15 mouse cellular contexts compared by ENCODE assay signal in the genomic region with DNA sequence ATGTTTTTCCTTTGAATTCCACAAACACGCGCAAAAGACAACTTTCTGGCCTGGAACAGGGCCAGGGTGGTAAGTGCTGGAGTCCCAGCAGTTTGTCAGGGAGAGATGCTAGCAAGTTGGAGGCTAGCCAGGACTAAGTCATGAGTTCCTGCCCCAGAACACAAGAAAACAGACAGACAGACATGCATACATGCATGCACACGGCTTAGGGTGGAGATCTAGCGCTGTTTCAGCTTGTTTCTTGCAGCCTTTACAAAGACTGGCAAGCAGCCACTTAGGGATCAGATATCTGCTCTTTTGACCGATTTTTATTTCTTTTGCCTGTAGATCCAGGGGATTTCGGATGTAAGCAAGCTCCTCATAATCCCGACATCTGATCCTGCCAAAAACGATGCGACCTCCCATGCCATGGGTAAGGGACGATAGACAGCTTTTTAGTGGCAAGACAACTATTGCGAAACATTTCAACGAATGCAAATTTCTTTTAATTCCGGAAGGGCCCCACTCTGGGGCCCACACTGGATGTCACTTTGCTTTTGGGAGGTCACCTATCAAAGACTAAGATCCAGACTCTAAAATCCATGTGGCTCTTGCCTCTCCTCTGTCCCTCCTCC. TPM values are rescaled to one million over a fixed set of nuclear protein-coding genes. Genes with fewer than 3 reads are reported as not detected.
DNase-seq lines count a peak whose midpoint lies in the region; ATAC-seq and TF ChIP-seq lines count a peak whose summit lies in the region.
"Had no signal": no experiment of that assay in that cellular context is flagged by ENCODE, and none has a peak within 500 bp of the region (broad histone marks: within the 10 kb centered on the region; RNA-seq: fewer than 3 reads in every experiment).

No protein-coding gene starts in this region.

- H3K27ac ChIP-seq in kidney, adult 2 months (ENCODE audit: insufficient read depth, low read depth, low read length), result no peak overlapping the region
- H3K27ac ChIP-seq in midbrain, embryonic 14.5 days (replicated peaks; ENCODE audit: low read depth, low read length), result no peak overlapping the region
- no peak overlapping the region for H3K27ac ChIP-seq in midbrain, embryonic 10.5 days (replicated peaks)
- no peak overlapping the region for H3K27ac ChIP-seq in forebrain, embryonic 13.5 days

- H3K9ac ChIP-seq in midbrain, embryonic 14.5 days (replicated peaks; ENCODE audit: low read length), result no peak overlapping the region
- no peak overlapping the region for H3K9ac ChIP-seq in forebrain, embryonic 13.5 days

- DNase-seq in gastrocnemius, postnatal 10 days, result peak; percentile 12
- DNase-seq in gastrocnemius, postnatal 25 days, result no peak
- DNase-seq in kidney, postnatal 14 days, result peak; percentile 17
- no peak for DNase-seq in kidney, adult 2 months
- DNase-seq in midbrain, embryonic 14.5 days, result peak; percentile 3
- DNase-seq in midbrain, embryonic 10.5 days (ENCODE audit: low spot score), result no peak
- DNase-seq: adrenal gland, adult 2 months; B cell, adult 2 months; cerebellum, adult 9-10 months; heart, postnatal 4 days; left cerebral cortex, postnatal 4 days; right cerebral cortex, adult 18-20 months had no signal

- no peak for TF ChIP-seq POLR2A in kidney, adult 2 months (IDR thresholded peaks at IDR 0.05; ENCODE audit: low read depth, low read length)

- no peak overlapping the region for H3K4me3 ChIP-seq in kidney, adult 2 months (ENCODE audit: insufficient read depth, low read depth, low read length)
- H3K4me3 ChIP-seq in midbrain, embryonic 14.5 days (replicated peaks; ENCODE audit: low read depth, low read length), result no peak overlapping the region
- H3K4me3 ChIP-seq in midbrain, embryonic 10.5 days, result no peak overlapping the region
- no peak overlapping the region for H3K4me3 ChIP-seq in forebrain, embryonic 13.5 days

- H3K36me3 ChIP-seq in kidney, adult 2 months (ENCODE audit: control insufficient read depth, insufficient read depth, low read length), result no peaks in the 10 kb centered on the region; the same call in 1 of the 2 replicates
- 0 out of 2 replicates have a peak, but pooled peaks cover 5% of the 10 kb centered on the region for H3K36me3 ChIP-seq in midbrain, embryonic 14.5 days (ENCODE audit: control insufficient read depth, insufficient read depth, low read length)
- peaks cover 31% of the 10 kb centered on the region for H3K36me3 ChIP-seq in midbrain, embryonic 10.5 days
- peaks cover 11% of the 10 kb centered on the region for H3K36me3 ChIP-seq in forebrain, embryonic 13.5 days (ENCODE audit: poor library complexity, severe bottlenecking)

- ATAC-seq in midbrain, embryonic 14.5 days (ENCODE audit: low FRiP score, low TSS enrichment), result no peak
- 0 out of 2 replicates have a peak, but pooled peaks have one; percentile 31 for ATAC-seq in megakaryocyte-erythroid progenitor cell, adult 5-6 weeks (replicated peaks; ENCODE audit: low FRiP score, low TSS enrichment, poor library complexity, severe bottlenecking)
- ATAC-seq in forebrain, embryonic 13.5 days, result no peak
- ATAC-seq: inflammation-experienced regulatory T-cells, adult 6 months had no signal

- no peaks in the 10 kb centered on the region for H3K4me1 ChIP-seq in kidney, adult 2 months (ENCODE audit: control insufficient read depth, insufficient read depth, low read length)
- no peaks in the 10 kb centered on the region for H3K4me1 ChIP-seq in midbrain, embryonic 14.5 days (ENCODE audit: control insufficient read depth, insufficient read depth, low read length)
- no peaks in the 10 kb centered on the region for H3K4me1 ChIP-seq in midbrain, embryonic 10.5 days
- no peaks in the 10 kb centered on the region for H3K4me1 ChIP-seq in forebrain, embryonic 13.5 days

- no peak for TF ChIP-seq CTCF in kidney, adult 2 months (conservative IDR thresholded peaks at IDR 0.05; ENCODE audit: insufficient read depth, insufficient read length, low read depth, low read length)

- H3K27me3 ChIP-seq in kidney, adult 2 months (replicated peaks; ENCODE audit: control insufficient read depth, insufficient read depth, low read length), result no peaks in the 10 kb centered on the region
- H3K27me3 ChIP-seq in midbrain, embryonic 14.5 days (ENCODE audit: control insufficient read depth, insufficient read depth, low read length), result no peaks in the 10 kb centered on the region
- H3K27me3 ChIP-seq in midbrain, embryonic 10.5 days (ENCODE audit: low read depth, poor library complexity, severe bottlenecking), result no peaks in the 10 kb centered on the region
- H3K27me3 ChIP-seq in forebrain, embryonic 13.5 days, result no peaks in the 10 kb centered on the region

- H3K9me3 ChIP-seq in midbrain, embryonic 14.5 days (ENCODE audit: control insufficient read depth, low read length), result no peaks in the 10 kb centered on the region
- no peaks in the 10 kb centered on the region for H3K9me3 ChIP-seq in midbrain, embryonic 10.5 days (replicated peaks)
- no peaks in the 10 kb centered on the region for H3K9me3 ChIP-seq in forebrain, embryonic 13.5 days (replicated peaks)

- H3K4me2 ChIP-seq in midbrain, embryonic 14.5 days (ENCODE audit: low read length), result no peak overlapping the region
- no peak overlapping the region for H3K4me2 ChIP-seq in forebrain, embryonic 13.5 days

- WGBS in kidney, adult 2 months, result 62% methylated on average over 13 of the region's 13 CpGs
- 90% methylated on average over 13 of the region's 13 CpGs for WGBS in midbrain, embryonic 14.5 days
- WGBS in midbrain, embryonic 10.5 days, result 92% methylated on average over 13 of the region's 13 CpGs
- WGBS in forebrain, embryonic 13.5 days, result 87% methylated on average over 13 of the region's 13 CpGs

RNA-seq across cellular contexts. Expression of gene Prdx6, which starts 17.7 kb away (rescaled TPM):
- total RNA-seq in gastrocnemius, postnatal 10 days (2021), result 10 to 100 TPM; 78.5 to 78.8 TPM
- total RNA-seq in gastrocnemius, postnatal 25 days (2021), result 100 to 1,000 TPM in 1 of 2 experiments, 10 to 100 TPM in 1; 92.8 to 127 TPM
- polyA plus RNA-seq in kidney, adult 2 months (2012; rRNA removed), result 116 and 186 TPM in 2 replicates
- polyA plus RNA-seq in midbrain, embryonic 14.5 days (2014; fragmentation: Nextera tagmentation; extraction: Ambion mirVana), result 127 and 161 TPM in 2 replicates
- 419 and 505 TPM in 2 replicates for polyA plus RNA-seq in midbrain, embryonic 10.5 days (2016; fragmentation: Nextera tagmentation; extraction: Ambion mirVana)
- total RNA-seq in megakaryocyte-erythroid progenitor cell, adult 5-6 weeks (2014; fragmentation: Nextera tagmentation), result 378 and 558 TPM in 2 replicates
- 583 and 708 TPM in 2 replicates for total RNA-seq in megakaryocyte-erythroid progenitor cell, adult 5-6 weeks (2017)
- polyA plus RNA-seq in forebrain, embryonic 13.5 days (2015; fragmentation: Nextera tagmentation; extraction: Ambion mirVana), result 345 and 360 TPM in 2 replicates

Comparison
In these comparisons a context has a peak if more than half of its experiments do, and no peak if none do; other contexts are left out.
1. DNase-seq: peak in gastrocnemius, postnatal 10 days (single experiment), kidney, postnatal 14 days (single experiment) and midbrain, embryonic 14.5 days (single experiment); none in gastrocnemius, postnatal 25 days (single experiment), kidney, adult 2 months (single experiment) and midbrain, embryonic 10.5 days (single experiment).